Mouse (Mus musculus) intestine, embryonic 16.5 days (tissue): Measurements from ENCODE around the gene Eif3b. TPM values are rescaled to one million over a fixed set of nuclear protein-coding genes. Genes with fewer than 3 reads are reported as not detected.

ENCODE experiments used
- ATAC-seq: fragments of 200-750 bp; cut with Nextera tagmentation; 2 replicates; pipeline ENCODE4 v1.8.0; 2017; ENCODE audit warnings: moderate TSS enrichment, moderate library complexity
- H3K27ac ChIP-seq: fragments of 300-500 bp; sonication (generic); 2 replicates; pipeline ENCODE4 v1.5.1; 2014; ENCODE audit warnings: mild to moderate bottlenecking, low read length
- H3K27me3 ChIP-seq: fragments of 300-500 bp; sonication (generic); replicated peaks from 2 replicates; pipeline ENCODE4 v1.6.1; 2014; ENCODE audit warnings: low read length, control low read depth, mixed read lengths; ENCODE audit not compliant: control insufficient read depth, insufficient read depth
- H3K36me3 ChIP-seq: fragments of 300-500 bp; sonication (generic); 2 replicates; pipeline ENCODE4 v1.6.1; 2014; ENCODE audit warnings: low read length, control low read depth; ENCODE audit not compliant: control insufficient read depth, insufficient read depth
- H3K4me1 ChIP-seq: fragments of 300-500 bp; sonication (generic); 2 replicates; pipeline ENCODE4 v1.6.1; 2014; ENCODE audit warnings: low read length, control low read depth, mixed read lengths; ENCODE audit not compliant: control insufficient read depth, insufficient read depth
- H3K4me2 ChIP-seq: fragments of 300-500 bp; sonication (generic); 2 replicates; pipeline ENCODE4 v1.6.1; 2014; ENCODE audit warnings: low read depth, low read length, control low read depth
- H3K4me3 ChIP-seq: fragments of 300-500 bp; sonication (generic); 2 replicates; pipeline ENCODE4 v1.5.1; 2014; ENCODE audit warnings: mild to moderate bottlenecking, low read length
- H3K9ac ChIP-seq: fragments of 300-500 bp; sonication (generic); 2 replicates; pipeline ENCODE4 v1.6.1; 2014; ENCODE audit warnings: low read depth, low read length
- H3K9me3 ChIP-seq: fragments of 300-500 bp; sonication (generic); 2 replicates; pipeline ENCODE4 v1.6.1; 2016; ENCODE audit warnings: low read length, control low read depth; ENCODE audit not compliant: control insufficient read depth
- WGBS: fragments of 180-500 bp; shearing (Covaris S2); extraction: QIAGEN DNeasy Blood & Tissue Kit; methylation state at CpG from one replicate; pipeline ENCODE4 v1.1.7; 2014; 5-methylcytosine and 5-hydroxymethylcytosine counted together
- polyA plus RNA-seq: library from polyadenylated mRNA; unstranded; fragments of >200 nt; fragmentation: Nextera tagmentation; extraction: Ambion mirVana; gene quantifications from 2 replicates; pipeline ENCODE4 v1.2.1, GENCODE M21; 2015

Eif3b gene
- polyA plus RNA-seq, 1 experiment from 2014 or later, result 85.2 TPM

DNA sequence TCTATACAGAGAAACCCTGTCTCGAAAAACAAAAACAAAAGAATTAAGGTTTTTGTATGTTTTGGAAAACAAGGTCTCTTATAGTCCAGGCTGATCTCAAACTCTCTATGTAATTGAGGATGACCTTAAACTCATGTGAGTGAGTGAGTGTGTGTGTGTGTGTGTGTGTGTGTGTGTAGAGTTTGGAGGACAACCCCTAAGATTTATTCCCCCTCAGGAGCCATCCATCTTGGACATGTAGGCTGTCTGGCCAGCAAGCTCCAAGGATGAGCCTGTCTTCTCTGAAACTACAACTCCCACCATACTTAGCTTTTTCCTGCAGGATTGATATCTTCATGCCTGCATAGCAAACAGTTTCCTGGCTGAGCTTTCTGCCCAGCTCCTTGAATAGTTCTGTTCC is 27.7 kb upstream of the Eif3b start:
- H3K4me3 ChIP-seq, result no peak overlapping the region
- no peaks in the 10 kb centered on the region for H3K9me3 ChIP-seq
- no peak overlapping the region for H3K9ac ChIP-seq
- no peaks in the 10 kb centered on the region for H3K27me3 ChIP-seq
- H3K27ac ChIP-seq, result no peak overlapping the region
- 66% methylated on average over 1 of the region's 1 CpGs for WGBS
- H3K4me1 ChIP-seq, result peaks cover 7% of the 10 kb centered on the region
- H3K4me2 ChIP-seq, result no peak overlapping the region
- ATAC-seq, result no peak
- H3K36me3 ChIP-seq, result no peaks in the 10 kb centered on the region

DNA sequence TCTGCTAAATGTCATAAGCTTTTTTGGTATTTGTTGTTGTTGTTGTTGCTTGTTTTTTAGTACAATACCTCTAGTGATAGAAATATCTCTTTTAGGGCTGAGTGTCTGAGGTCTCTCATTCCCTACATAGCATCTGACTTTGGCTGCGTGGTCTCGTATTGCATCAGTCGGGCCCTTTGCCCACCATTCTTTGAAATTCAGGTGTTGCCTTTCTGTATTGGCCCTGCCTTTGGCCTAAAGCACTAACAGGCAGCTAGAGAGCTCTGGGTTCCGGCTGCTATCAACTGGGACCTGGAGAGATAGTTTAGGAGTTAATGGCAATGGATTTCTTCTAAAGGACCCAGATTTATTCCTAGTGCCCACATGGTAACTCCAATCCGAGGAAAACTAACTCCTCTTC is 27.1 kb upstream of the Eif3b start:
- no peak for ATAC-seq
- Histone ChIP-seq H3K4me3 (no peak overlapping the region), H3K36me3 (no peaks in the 10 kb centered on the region), H3K4me1 (peaks cover 7% of the 10 kb centered on the region), H3K4me2 (no peak overlapping the region), H3K27ac (no peak overlapping the region), H3K9ac (no peak overlapping the region), H3K27me3 (no peaks in the 10 kb centered on the region), H3K9me3 (no peaks in the 10 kb centered on the region)
- 90% methylated on average over 5 of the region's 5 CpGs for WGBS

GRCm38 (mm10) chr5:140392701-140393100 is 26.4 kb upstream of the Eif3b start:
- WGBS, result 82% methylated on average over 3 of the region's 3 CpGs
- H3K9ac ChIP-seq, result no peak overlapping the region
- no peak overlapping the region for H3K4me2 ChIP-seq
- H3K36me3 ChIP-seq, result no peaks in the 10 kb centered on the region
- H3K27me3 ChIP-seq, result no peaks in the 10 kb centered on the region
- H3K4me3 ChIP-seq, result no peak overlapping the region
- H3K4me1 ChIP-seq, result peaks cover 5% of the 10 kb centered on the region
- no peaks in the 10 kb centered on the region for H3K9me3 ChIP-seq
- H3K27ac ChIP-seq, result no peak overlapping the region
- ATAC-seq, result no peak

DNA sequence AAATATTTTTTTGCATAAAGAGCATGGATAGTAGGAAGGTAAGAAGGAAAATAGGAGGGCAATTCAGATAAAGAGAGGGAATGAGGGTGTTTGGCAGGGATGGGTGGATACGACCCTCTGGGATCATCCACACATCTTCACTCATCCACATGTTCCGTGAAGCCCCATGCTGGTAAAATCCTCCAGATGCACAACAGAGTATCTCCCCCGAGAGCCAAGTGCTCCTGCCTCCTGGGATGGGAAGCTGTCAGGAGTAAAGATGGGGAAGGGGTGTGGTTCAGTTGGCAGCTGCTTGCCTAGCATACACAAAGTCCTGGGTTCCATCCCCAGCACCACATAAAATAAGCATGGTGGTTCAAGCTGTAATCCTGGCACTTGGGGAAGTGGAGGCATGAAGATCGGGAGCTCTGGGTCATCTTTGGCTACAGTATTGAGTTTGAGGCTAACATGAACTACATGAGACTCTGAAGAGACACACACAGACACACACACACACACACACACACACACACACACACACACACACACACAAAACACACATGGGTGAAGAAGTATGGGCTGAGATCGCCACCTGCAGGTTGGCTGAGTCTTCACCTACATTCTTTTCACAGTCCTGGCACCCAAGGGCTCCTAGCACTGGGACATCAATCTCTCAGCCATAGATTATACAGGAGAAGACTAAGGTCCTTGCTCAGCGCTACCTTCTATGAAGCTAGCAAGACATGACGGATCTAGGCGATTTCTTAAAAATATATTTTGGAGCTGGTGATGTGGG is 22.8 kb upstream of the Eif3b start:
- ATAC-seq, result no peak
- Histone ChIP-seq H3K4me2 (no peak overlapping the region), H3K9me3 (no peaks in the 10 kb centered on the region), H3K36me3 (no peaks in the 10 kb centered on the region), H3K4me3 (no peak overlapping the region), H3K4me1 (no peaks in the 10 kb centered on the region), H3K27ac (no peak overlapping the region), H3K9ac (no peak overlapping the region), H3K27me3 (no peaks in the 10 kb centered on the region)
- WGBS, result 56% methylated on average over 8 of the region's 8 CpGs

- Histone ChIP-seq H3K9ac (no peak overlapping the region), H3K4me2 (no peak overlapping the region), H3K4me1 (no peaks in the 10 kb centered on the region), H3K27me3 (no peaks in the 10 kb centered on the region), H3K4me3 (no peak overlapping the region), H3K9me3 (no peaks in the 10 kb centered on the region), H3K36me3 (no peaks in the 10 kb centered on the region), H3K27ac (no peak overlapping the region)
- no peak for ATAC-seq
- 75% methylated on average over 4 of the region's 4 CpGs for WGBS
Measured at GRCm38 (mm10) chr5:140402640-140403270, 16.4 kb upstream of the Eif3b start.

DNA sequence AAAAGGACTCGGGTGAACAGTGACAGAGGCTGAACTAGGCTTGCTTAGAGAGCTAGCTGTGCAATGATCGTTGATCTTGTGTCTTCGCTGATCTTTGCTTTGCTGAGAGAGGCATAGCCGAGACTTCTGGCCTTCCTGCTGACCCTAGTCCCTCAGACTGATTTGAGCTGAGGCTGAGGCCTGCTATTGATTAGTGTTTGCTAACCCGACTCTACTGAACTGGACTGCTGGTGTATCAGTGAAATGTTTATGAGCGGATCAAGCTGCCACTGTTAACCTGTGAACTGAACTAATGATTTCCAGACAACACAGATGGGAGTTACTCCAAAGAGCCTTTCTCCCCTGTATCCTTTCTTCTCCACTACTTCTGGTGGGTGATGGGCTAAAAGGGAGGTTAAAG is 14.0 kb upstream of the Eif3b start:
- 83% methylated on average over 6 of the region's 6 CpGs for WGBS
- Histone ChIP-seq H3K4me1 (no peaks in the 10 kb centered on the region), H3K27ac (no peak overlapping the region), H3K9ac (no peak overlapping the region), H3K9me3 (no peaks in the 10 kb centered on the region), H3K4me3 (no peak overlapping the region), H3K27me3 (no peaks in the 10 kb centered on the region), H3K36me3 (no peaks in the 10 kb centered on the region), H3K4me2 (no peak overlapping the region)
- no peak for ATAC-seq

GRCm38 (mm10) chr5:140406666-140407065 is 12.5 kb upstream of the Eif3b start:
- no peak overlapping the region for H3K4me3 ChIP-seq
- no peak overlapping the region for H3K27ac ChIP-seq
- no peaks in the 10 kb centered on the region for H3K9me3 ChIP-seq
- no peak overlapping the region for H3K4me2 ChIP-seq
- H3K27me3 ChIP-seq, result no peaks in the 10 kb centered on the region
- no peaks in the 10 kb centered on the region for H3K36me3 ChIP-seq
- no peaks in the 10 kb centered on the region for H3K4me1 ChIP-seq
- WGBS, result 68% methylated on average over 6 of the region's 6 CpGs
- no peak overlapping the region for H3K9ac ChIP-seq
- no peak for ATAC-seq

GRCm38 (mm10) chr5:140408801-140409200 is 10.3 kb upstream of the Eif3b start:
- Histone ChIP-seq H3K4me2 (no peak overlapping the region), H3K9me3 (no peaks in the 10 kb centered on the region), H3K4me3 (no peak overlapping the region), H3K36me3 (no peaks in the 10 kb centered on the region), H3K9ac (no peak overlapping the region), H3K27me3 (no peaks in the 10 kb centered on the region), H3K27ac (no peak overlapping the region), H3K4me1 (no peaks in the 10 kb centered on the region)
- ATAC-seq, result no peak

DNA sequence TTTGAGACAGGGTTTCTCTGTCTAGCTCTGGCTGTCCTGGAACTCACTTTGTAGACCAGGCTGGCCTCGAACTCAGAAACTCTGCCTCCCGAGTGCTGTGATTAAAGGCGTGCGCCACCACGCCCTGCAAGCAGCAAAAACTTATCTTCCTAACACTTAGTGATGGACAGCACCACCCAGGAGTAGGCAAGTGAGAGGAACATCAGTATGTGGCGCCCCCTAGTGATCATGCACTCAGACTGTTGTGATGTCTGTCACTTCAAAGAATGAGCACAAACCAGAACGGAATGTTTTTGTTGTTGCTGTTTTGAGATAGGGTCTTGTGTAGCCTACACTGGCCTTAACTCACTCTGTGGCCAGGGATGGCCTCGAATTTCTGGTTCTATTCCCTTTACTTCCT is 7.8 kb upstream of the Eif3b start:
- Histone ChIP-seq H3K4me1 (no peaks in the 10 kb centered on the region), H3K9me3 (no peaks in the 10 kb centered on the region), H3K27ac (no peak overlapping the region), H3K4me2 (no peak overlapping the region), H3K36me3 (no peaks in the 10 kb centered on the region), H3K4me3 (no peak overlapping the region), H3K27me3 (no peaks in the 10 kb centered on the region), H3K9ac (no peak overlapping the region)
- WGBS, result 38% methylated on average over 8 of the region's 8 CpGs
- ATAC-seq, result no peak
